Mouse (Mus musculus) intestine, embryonic 14.5 days (tissue): Measurements from ENCODE around the gene Zbtb48. TPM values are rescaled to one million over a fixed set of nuclear protein-coding genes. Genes with fewer than 3 reads are reported as not detected.

Experiments used
- ATAC-seq: fragments of 200-750 bp; cut with Nextera tagmentation; replicated peaks from 2 replicates; pipeline ENCODE4 v1.8.0; 2017; ENCODE audit warnings: low read depth, moderate number of reproducible peaks, moderate TSS enrichment, moderate library complexity; ENCODE audit not compliant: low FRiP score, low TSS enrichment
- DNase-seq: peaks from one replicate; pipeline ENCODE4 v3.0.0-alpha.2; 2018; ENCODE audit warnings: low spot score
- H3K27ac ChIP-seq: fragments of 300-500 bp; sonication (generic); 2 replicates; pipeline ENCODE4 v1.5.1; 2014; ENCODE audit warnings: low read depth, mild to moderate bottlenecking, control low read depth
- H3K27me3 ChIP-seq: fragments of 300-500 bp; sonication (generic); replicated peaks from 2 replicates; pipeline ENCODE4 v1.6.1; 2014; ENCODE audit warnings: low read length, control low read depth; ENCODE audit not compliant: control insufficient read depth, insufficient read depth
- H3K36me3 ChIP-seq: fragments of 300-500 bp; sonication (generic); 2 replicates; pipeline ENCODE4 v1.6.1; 2014; ENCODE audit warnings: low read length, control low read depth; ENCODE audit not compliant: control insufficient read depth, insufficient read depth
- H3K4me1 ChIP-seq: fragments of 300-500 bp; sonication (generic); replicated peaks from 2 replicates; pipeline ENCODE4 v1.6.1; 2014; ENCODE audit warnings: low read length, control low read depth, mixed read lengths; ENCODE audit not compliant: control insufficient read depth, insufficient read depth
- H3K4me2 ChIP-seq: fragments of 300-500 bp; sonication (generic); 2 replicates; pipeline ENCODE4 v1.6.1; 2014; ENCODE audit warnings: low read length
- H3K4me3 ChIP-seq: fragments of 300-500 bp; sonication (generic); 2 replicates; pipeline ENCODE4 v1.5.1; 2014; ENCODE audit warnings: low read depth, low read length, control low read depth, mixed read lengths
- H3K9ac ChIP-seq: fragments of 300-500 bp; sonication (generic); 2 replicates; pipeline ENCODE4 v1.6.1; 2014; ENCODE audit warnings: mild to moderate bottlenecking, low read length
- H3K9me3 ChIP-seq: fragments of 300-500 bp; sonication (generic); 2 replicates; pipeline ENCODE4 v1.6.1; 2016; ENCODE audit warnings: low read length, control low read depth; ENCODE audit not compliant: control insufficient read depth
- WGBS: fragments of 180-500 bp; shearing (Covaris S2); extraction: QIAGEN DNeasy Blood & Tissue Kit; methylation state at CpG from one replicate; pipeline ENCODE4 v1.1.7; 2014; 5-methylcytosine and 5-hydroxymethylcytosine counted together
- polyA plus RNA-seq: library from polyadenylated mRNA; unstranded; fragments of >200 nt; fragmentation: Nextera tagmentation; extraction: Ambion mirVana; gene quantifications from 2 replicates; pipeline ENCODE4 v1.2.1, GENCODE M21; 2014

Zbtb48 gene
- polyA plus RNA-seq: 16.3 and 28.0 TPM in 2 replicates

DNA sequence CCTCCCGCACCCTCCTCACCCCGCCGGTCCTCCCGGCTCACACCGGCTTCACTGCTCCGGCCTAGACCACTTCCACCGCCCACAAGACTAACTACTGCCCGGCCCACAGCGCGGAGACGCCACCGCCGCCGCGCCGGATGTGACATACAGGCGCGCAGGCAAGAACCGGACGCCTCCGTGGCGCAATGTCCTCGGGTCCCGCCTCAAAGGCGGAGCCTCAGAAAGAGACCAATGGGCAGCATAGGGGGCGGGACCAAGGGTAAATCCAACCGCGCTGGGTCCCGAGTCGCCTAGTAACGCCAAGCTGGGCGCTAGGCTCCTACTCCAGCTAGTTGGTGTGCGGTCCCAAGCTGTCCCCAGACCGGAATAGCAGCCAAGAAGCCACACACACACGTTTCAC, at the start of gene Zbtb48:
Gene Zbtb48 (minus strand): TSS at position 148 of the 400 bp plus-strand sequence.
- Histone ChIP-seq H3K9ac (peak within 1 kb of the TSS; percentile 69), H3K36me3 (peaks cover 23% of the 10 kb centered on the region), H3K27ac (peak within 1 kb of the TSS; percentile 64; the same call in 1 of the 2 replicates), H3K27me3 (no peaks in the 10 kb centered on the region), H3K4me1 (peaks cover 29% of the 10 kb centered on the region), H3K9me3 (no peaks in the 10 kb centered on the region), H3K4me3 (peak within 1 kb of the TSS; percentile 69), H3K4me2 (peak within 1 kb of the TSS; percentile 97)
- 0% methylated on average over 35 of the region's 35 CpGs for WGBS
- peak; percentile 92 for DNase-seq
- ATAC-seq: peak; percentile 97

- Histone ChIP-seq H3K27ac (no peak overlapping the region), H3K4me1 (peaks cover 3% of the 10 kb centered on the region; the same call in 1 of the 2 replicates)
- 88% methylated on average over 9 of the region's 9 CpGs for WGBS
Measured at GRCm38 (mm10) chr4:152077191-152077590, 49.7 kb upstream of the Zbtb48 start.

DNA sequence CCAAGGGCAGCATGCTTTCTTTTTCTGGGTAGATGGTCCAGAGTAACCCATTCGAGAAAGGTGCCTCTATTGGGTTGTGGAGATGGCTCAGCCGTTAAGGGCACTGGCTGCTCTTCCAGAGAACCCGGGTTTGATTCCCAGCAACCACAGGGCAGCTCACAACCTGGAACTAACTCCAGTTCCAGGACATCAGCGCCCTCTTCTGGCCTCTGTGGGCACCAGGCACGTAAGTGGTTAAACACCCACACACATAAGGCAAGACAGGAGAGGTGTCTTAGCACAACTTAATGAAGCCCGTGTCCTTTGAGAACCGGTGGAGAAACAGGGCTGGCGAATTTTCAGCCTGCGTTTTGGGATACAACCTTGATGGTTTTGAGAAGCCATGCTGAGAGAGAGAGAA, 47.1 kb upstream of the Zbtb48 start:
- no peaks in the 10 kb centered on the region for H3K9me3 ChIP-seq
- no peak overlapping the region for H3K27ac ChIP-seq
- 81% methylated on average over 9 of the region's 9 CpGs for whole genome bisulfite sequencing
- no peak overlapping the region for H3K9ac ChIP-seq
- H3K36me3 ChIP-seq: no peaks in the 10 kb centered on the region
- H3K4me3 ChIP-seq: no peak overlapping the region
- no peak for ATAC-seq
- no peaks in the 10 kb centered on the region for H3K27me3 ChIP-seq
- no peak overlapping the region for H3K4me2 ChIP-seq
- DNase-seq: no peak
- H3K4me1 ChIP-seq: peaks cover 4% of the 10 kb centered on the region; the same call in 1 of the 2 replicates

More at GRCm38 (mm10) chr4:152077191-152077590, 49.7 kb upstream of the Zbtb48 start:
- no peak overlapping the region for H3K9ac ChIP-seq
- DNase-seq: no peak
- no peaks in the 10 kb centered on the region for H3K9me3 ChIP-seq
- no peak overlapping the region for H3K4me2 ChIP-seq
- ATAC-seq: no peak
- H3K36me3 ChIP-seq: no peaks in the 10 kb centered on the region
- H3K4me3 ChIP-seq: no peak overlapping the region
- H3K27me3 ChIP-seq: no peaks in the 10 kb centered on the region

DNA sequence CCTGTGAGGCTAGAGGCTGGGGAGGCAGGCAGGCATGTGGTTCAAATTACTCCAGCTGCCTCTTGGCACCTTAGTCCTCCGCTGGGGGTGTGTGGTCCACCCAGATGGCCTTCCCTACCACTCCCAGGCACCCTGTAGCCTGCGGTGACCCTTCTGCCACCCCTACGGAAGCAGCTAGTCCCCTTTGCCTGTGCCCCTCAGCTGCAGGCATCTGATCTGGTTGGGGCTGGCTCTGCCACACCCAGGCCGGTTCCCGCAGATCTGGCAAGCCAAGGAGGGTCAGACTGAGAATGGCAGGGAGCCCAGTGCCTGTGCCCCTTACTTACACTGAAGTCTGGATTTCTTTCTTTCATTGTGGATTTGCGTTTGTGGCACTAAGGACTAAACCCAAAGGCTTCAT, 46.2 kb upstream of the Zbtb48 start:
- no peak overlapping the region for H3K4me3 ChIP-seq
- H3K9ac ChIP-seq: no peak overlapping the region
- no peaks in the 10 kb centered on the region for H3K36me3 ChIP-seq
- H3K9me3 ChIP-seq: no peaks in the 10 kb centered on the region
- no peak for DNase-seq
- ATAC-seq: no peak
- H3K4me2 ChIP-seq: no peak overlapping the region
- H3K27me3 ChIP-seq: no peaks in the 10 kb centered on the region
- H3K4me1 ChIP-seq: peaks cover 4% of the 10 kb centered on the region; the same call in 1 of the 2 replicates
- no peak overlapping the region for H3K27ac ChIP-seq
- 83% methylated on average over 6 of the region's 6 CpGs for WGBS

DNA sequence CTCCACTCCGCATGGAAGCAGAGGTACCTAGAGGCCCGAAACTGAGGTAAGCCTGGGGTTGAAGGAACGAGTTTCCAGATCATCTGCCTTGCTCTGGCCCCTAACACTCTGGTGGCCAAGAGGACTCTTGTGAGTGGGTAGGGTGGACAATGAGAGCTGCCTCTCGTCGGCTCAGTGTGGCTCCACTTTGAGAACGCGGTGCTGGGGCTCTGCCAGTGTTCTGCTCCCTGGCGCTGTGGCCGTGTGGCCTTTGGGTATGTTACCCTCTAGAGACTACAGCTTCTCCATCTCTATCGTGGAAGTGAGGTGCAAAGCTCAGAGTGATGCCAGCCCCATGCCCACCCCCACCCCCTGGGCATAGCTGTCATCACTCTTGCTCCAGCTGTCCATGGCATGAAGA, 45.2 kb upstream of the Zbtb48 start:
- no peaks in the 10 kb centered on the region for H3K36me3 ChIP-seq
- no peak overlapping the region for H3K4me3 ChIP-seq
- no peaks in the 10 kb centered on the region for H3K27me3 ChIP-seq
- no peaks in the 10 kb centered on the region for H3K9me3 ChIP-seq
- H3K9ac ChIP-seq: no peak overlapping the region
- peaks cover 4% of the 10 kb centered on the region; the same call in 1 of the 2 replicates for H3K4me1 ChIP-seq
- ATAC-seq: no peak
- WGBS: 75% methylated on average over 10 of the region's 10 CpGs
- no peak for DNase-seq
- no peak overlapping the region for H3K27ac ChIP-seq
- no peak overlapping the region for H3K4me2 ChIP-seq

GRCm38 (mm10) chr4:152072121-152072601, 44.7 kb upstream of the Zbtb48 start, which contains the start of gene Plekhg5:
TSS of gene Plekhg5 (plus strand) at chr4:152072498.
- no peak for DNase-seq
- H3K4me3 ChIP-seq: no peak within 1 kb of the TSS
- no peak within 1 kb of the TSS for H3K27ac ChIP-seq
- H3K4me2 ChIP-seq: no peak within 1 kb of the TSS
- peaks cover 4% of the 10 kb centered on the region; the same call in 1 of the 2 replicates for H3K4me1 ChIP-seq
- H3K9me3 ChIP-seq: no peaks in the 10 kb centered on the region
- H3K9ac ChIP-seq: no peak within 1 kb of the TSS
- no peaks in the 10 kb centered on the region for H3K27me3 ChIP-seq
- H3K36me3 ChIP-seq: no peaks in the 10 kb centered on the region
- WGBS: 73% methylated on average over 10 of the region's 10 CpGs
- no peak for ATAC-seq

DNA sequence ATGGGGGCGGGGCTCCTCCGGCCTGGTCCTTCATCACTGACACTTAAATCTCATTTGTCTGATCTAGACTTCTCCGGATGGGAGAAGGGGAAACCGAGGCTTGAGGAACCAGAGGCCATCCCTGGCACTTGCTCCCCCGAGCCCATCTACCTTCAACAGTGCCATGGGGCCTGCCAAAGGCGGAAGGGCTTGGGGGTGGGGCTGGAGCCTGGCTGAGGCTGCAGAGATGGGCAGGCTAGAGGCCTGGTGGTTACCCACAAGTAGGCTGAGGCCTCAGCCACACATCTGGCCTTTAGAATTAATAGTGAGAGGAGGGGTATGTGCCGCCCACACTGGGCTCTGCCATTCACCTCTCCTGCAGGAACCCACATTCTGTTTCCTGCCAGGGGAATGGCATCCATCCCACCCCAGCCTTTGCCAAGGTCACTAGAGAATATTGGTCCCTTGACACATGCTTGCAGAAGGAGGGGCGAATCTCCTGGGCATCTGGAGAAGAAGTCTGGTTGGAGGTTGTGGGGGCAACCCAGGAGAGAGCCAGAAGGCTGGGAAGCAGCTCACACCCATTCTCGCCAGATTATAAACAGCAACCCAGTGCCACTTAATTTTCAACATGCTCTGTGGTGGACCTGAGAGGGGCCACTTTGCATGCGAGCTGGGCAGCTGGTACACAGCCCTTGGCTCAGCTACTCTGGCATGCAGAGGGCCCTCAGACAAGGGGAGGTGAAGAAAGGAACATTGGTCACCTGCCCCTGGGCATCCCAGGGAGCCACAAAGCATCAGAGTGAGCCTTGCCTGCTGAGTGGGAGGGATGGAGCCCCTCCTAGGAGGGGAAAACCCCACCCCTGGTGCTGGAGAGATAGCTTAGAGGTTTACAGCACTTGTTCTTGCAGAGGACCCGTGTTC, 43.3 kb upstream of the Zbtb48 start:
- Histone ChIP-seq H3K27me3 (no peaks in the 10 kb centered on the region), H3K4me1 (peaks cover 4% of the 10 kb centered on the region; the same call in 1 of the 2 replicates), H3K36me3 (no peaks in the 10 kb centered on the region), H3K4me3 (no peak overlapping the region), H3K9ac (no peak overlapping the region), H3K9me3 (no peaks in the 10 kb centered on the region), H3K4me2 (no peak overlapping the region), H3K27ac (no peak overlapping the region)
- ATAC-seq: no peak
- no peak for DNase-seq
- 72% methylated on average over 11 of the region's 11 CpGs for WGBS

DNA sequence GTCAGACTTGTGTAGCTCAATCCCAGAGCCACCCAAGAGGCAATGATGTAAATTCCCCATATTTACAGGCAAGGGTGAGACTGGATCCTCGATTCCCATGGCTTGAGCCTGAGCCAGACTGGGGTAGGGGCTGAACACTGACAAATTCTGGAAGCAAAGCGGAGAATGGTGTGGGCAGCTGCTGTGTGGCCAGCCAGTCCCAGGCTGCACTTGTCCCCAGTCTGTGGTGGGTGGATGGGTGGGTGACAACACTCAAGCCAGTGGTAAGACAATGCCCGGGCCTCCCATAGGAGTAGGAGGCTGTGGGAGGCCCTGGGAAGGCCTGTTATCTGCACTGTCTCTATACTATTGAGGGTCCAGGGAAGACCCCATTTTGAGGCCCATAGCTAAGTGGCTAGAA, 41.8 kb upstream of the Zbtb48 start:
- Histone ChIP-seq H3K36me3 (no peaks in the 10 kb centered on the region), H3K9me3 (no peaks in the 10 kb centered on the region), H3K4me2 (no peak overlapping the region), H3K27ac (no peak overlapping the region), H3K27me3 (no peaks in the 10 kb centered on the region), H3K9ac (no peak overlapping the region), H3K4me3 (no peak overlapping the region), H3K4me1 (peaks cover 4% of the 10 kb centered on the region; the same call in 1 of the 2 replicates)
- no peak for ATAC-seq
- no peak for DNase-seq
- 88% methylated on average over 3 of the region's 3 CpGs for WGBS
